Comparison of ENCODE assay signal across 19 mouse cellular contexts in the genomic region with DNA sequence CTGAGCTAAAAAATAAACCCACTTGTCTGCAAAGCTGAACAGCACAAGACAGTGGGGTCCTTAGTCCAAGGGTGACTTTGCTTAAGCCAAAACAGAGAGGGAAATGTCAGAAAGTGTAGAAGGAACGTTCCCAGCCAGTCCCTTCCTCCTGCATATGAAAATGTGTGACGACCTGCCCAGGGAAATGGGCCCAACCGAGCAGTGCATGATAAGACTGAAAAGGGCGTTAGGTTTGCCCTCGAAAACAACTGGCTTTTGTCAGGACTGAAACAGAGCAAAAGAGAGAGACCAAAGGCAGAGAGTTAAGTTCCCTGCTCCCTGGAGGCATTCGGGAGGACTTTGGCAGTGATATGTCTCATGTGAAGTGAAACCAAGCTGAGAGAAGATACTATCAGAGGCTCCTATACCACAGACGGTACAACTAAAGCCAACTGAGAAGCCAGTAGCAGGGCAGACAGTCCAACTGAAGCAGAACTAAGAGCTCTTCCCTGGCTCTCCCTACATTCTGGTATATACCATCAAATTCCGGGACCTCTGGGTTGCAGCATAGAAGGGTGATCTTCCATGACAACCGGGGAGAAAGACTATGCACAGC.
DNase-seq lines count a peak whose midpoint lies in the region; ATAC-seq and TF ChIP-seq lines count a peak whose summit lies in the region.
"Had no signal": no experiment of that assay in that cellular context is flagged by ENCODE, and none has a peak within 500 bp of the region (broad histone marks: within the 10 kb centered on the region; RNA-seq: fewer than 3 reads in every experiment).

No protein-coding gene starts in this region.

- H3K27ac ChIP-seq in heart, embryonic 10.5 days, result peak overlapping the region; percentile 81
- no peak overlapping the region for H3K27ac ChIP-seq in heart, adult 2 months
- 0 out of 2 replicates have a peak overlapping the region, but pooled peaks have one; percentile 13 for H3K27ac ChIP-seq in hindbrain, embryonic 10.5 days
- no peak overlapping the region for H3K27ac ChIP-seq in hindbrain, embryonic 16.5 days (ENCODE audit: low read depth, low read length)
- peak overlapping the region; percentile 87 for H3K27ac ChIP-seq in liver, embryonic 15.5 days (replicated peaks)
- no peak overlapping the region for H3K27ac ChIP-seq in midbrain, embryonic 15.5 days
- H3K27ac ChIP-seq: embryonic facial prominence, embryonic 12.5 days; hindbrain, embryonic 15.5 days; limb, embryonic 15.5 days had no signal

- no peak overlapping the region for H3K9ac ChIP-seq in heart, adult 2 months (ENCODE audit: low read depth, low read length)
- H3K9ac ChIP-seq in hindbrain, embryonic 16.5 days (ENCODE audit: low read depth, low read length), result no peak overlapping the region
- peak overlapping the region; percentile 10 for H3K9ac ChIP-seq in liver, embryonic 15.5 days
- H3K9ac ChIP-seq in midbrain, embryonic 15.5 days, result no peak overlapping the region
- H3K9ac ChIP-seq: embryonic facial prominence, embryonic 12.5 days; hindbrain, embryonic 15.5 days; limb, embryonic 15.5 days had no signal

- intact Hi-C loops in heart, adult 2 months (cut with DNase I), result no loop called here

- TF ChIP-seq CTCF in heart, adult 2 months (IDR thresholded peaks at IDR 0.05), result no peak

- DNase-seq in heart, embryonic 10.5 days (ENCODE audit: low spot score), result peak; percentile 72
- DNase-seq in heart, adult 2 months, result no peak
- no peak for DNase-seq in hindbrain, embryonic 10.5 days (ENCODE audit: low spot score)
- DNase-seq in cerebellum, postnatal 4 days (ENCODE audit: low spot score in 2 of 2), result no peak
- DNase-seq: adrenal gland, postnatal 36 days; cerebellum, adult 2 months; kidney, postnatal 36 days; midbrain, embryonic 14.5 days; thymus, postnatal 36 days had no signal

- H3K27me3 ChIP-seq in heart, embryonic 10.5 days (ENCODE audit: insufficient read depth, poor library complexity, severe bottlenecking), result no peaks in the 10 kb centered on the region
- H3K27me3 ChIP-seq in heart, adult 2 months (ENCODE audit: control insufficient read depth, insufficient read depth, low read length), result no peaks in the 10 kb centered on the region
- H3K27me3 ChIP-seq in hindbrain, embryonic 10.5 days (ENCODE audit: insufficient read depth, poor library complexity, severe bottlenecking), result no peaks in the 10 kb centered on the region
- no peaks in the 10 kb centered on the region for H3K27me3 ChIP-seq in hindbrain, embryonic 16.5 days (replicated peaks; ENCODE audit: control insufficient read depth, insufficient read depth, low read length)
- H3K27me3 ChIP-seq in liver, embryonic 15.5 days, result no peaks in the 10 kb centered on the region
- H3K27me3 ChIP-seq in midbrain, embryonic 15.5 days (replicated peaks), result no peaks in the 10 kb centered on the region
- H3K27me3 ChIP-seq: CH12.LX; hindbrain, embryonic 15.5 days; limb, embryonic 15.5 days had no signal

- H3K4me3 ChIP-seq in heart, embryonic 10.5 days, result no peak overlapping the region
- no peak overlapping the region for H3K4me3 ChIP-seq in heart, adult 2 months
- no peak overlapping the region for H3K4me3 ChIP-seq in hindbrain, embryonic 10.5 days
- no peak overlapping the region for H3K4me3 ChIP-seq in hindbrain, embryonic 16.5 days (ENCODE audit: low read length)
- H3K4me3 ChIP-seq in liver, embryonic 15.5 days (replicated peaks), result no peak overlapping the region
- H3K4me3 ChIP-seq in midbrain, embryonic 15.5 days, result no peak overlapping the region
- H3K4me3 ChIP-seq: embryonic facial prominence, embryonic 12.5 days; hindbrain, embryonic 15.5 days; limb, embryonic 15.5 days; myocyte had no signal

- WGBS in heart, embryonic 10.5 days, result 38% methylated on average over 9 of the region's 9 CpGs
- WGBS in heart, adult 2 months, result 57% methylated on average over 9 of the region's 9 CpGs
- WGBS in hindbrain, embryonic 10.5 days, result 78% methylated on average over 9 of the region's 9 CpGs
- 85% methylated on average over 9 of the region's 9 CpGs for WGBS in hindbrain, embryonic 16.5 days
- 21% methylated on average over 9 of the region's 9 CpGs for WGBS in liver, embryonic 15.5 days (ENCODE audit: insufficient replicate concordance)
- WGBS in midbrain, embryonic 15.5 days, result 85% methylated on average over 9 of the region's 9 CpGs

- no peak overlapping the region for H3K4me2 ChIP-seq in hindbrain, embryonic 16.5 days (ENCODE audit: low read length)
- peak overlapping the region; percentile 50 for H3K4me2 ChIP-seq in liver, embryonic 15.5 days
- H3K4me2 ChIP-seq in midbrain, embryonic 15.5 days, result no peak overlapping the region
- H3K4me2 ChIP-seq: embryonic facial prominence, embryonic 12.5 days; hindbrain, embryonic 15.5 days; limb, embryonic 15.5 days had no signal

- ATAC-seq in hindbrain, embryonic 16.5 days, result no peak
- peak; percentile 47 for ATAC-seq in liver, embryonic 15.5 days (ENCODE audit: insufficient read depth)
- ATAC-seq in midbrain, embryonic 15.5 days (replicated peaks), result no peak
- ATAC-seq: intestine, embryonic 16.5 days; lung, postnatal 0 days had no signal

- peaks cover 2% of the 10 kb centered on the region; the same call in 1 of the 2 replicates for H3K36me3 ChIP-seq in heart, embryonic 10.5 days
- H3K36me3 ChIP-seq in heart, adult 2 months (ENCODE audit: control insufficient read depth, insufficient read depth, low read length), result no peaks in the 10 kb centered on the region
- H3K36me3 ChIP-seq in hindbrain, embryonic 10.5 days, result no peaks in the 10 kb centered on the region
- no peaks in the 10 kb centered on the region for H3K36me3 ChIP-seq in hindbrain, embryonic 16.5 days (ENCODE audit: control insufficient read depth, insufficient read depth, low read length)
- H3K36me3 ChIP-seq in liver, embryonic 15.5 days (replicated peaks), result no peaks in the 10 kb centered on the region
- H3K36me3 ChIP-seq in midbrain, embryonic 15.5 days (replicated peaks), result no peaks in the 10 kb centered on the region
- H3K36me3 ChIP-seq: embryonic facial prominence, embryonic 12.5 days; hindbrain, embryonic 15.5 days; limb, embryonic 15.5 days had no signal

- no peak for TF ChIP-seq EP300 in heart, adult 2 months (IDR thresholded peaks at IDR 0.05; ENCODE audit: insufficient read depth, low read depth, low read length)

- peaks cover 42% of the 10 kb centered on the region for H3K4me1 ChIP-seq in heart, embryonic 10.5 days
- peaks cover 5% of the 10 kb centered on the region for H3K4me1 ChIP-seq in heart, adult 2 months (ENCODE audit: control insufficient read depth, insufficient read depth, low read length)
- no peaks in the 10 kb centered on the region; the same call in 1 of the 2 replicates for H3K4me1 ChIP-seq in hindbrain, embryonic 10.5 days (replicated peaks)
- no peaks in the 10 kb centered on the region for H3K4me1 ChIP-seq in hindbrain, embryonic 16.5 days (ENCODE audit: control insufficient read depth, insufficient read depth, low read depth, low read length)
- H3K4me1 ChIP-seq in liver, embryonic 15.5 days (replicated peaks), result peaks cover 48% of the 10 kb centered on the region
- H3K4me1 ChIP-seq in midbrain, embryonic 15.5 days, result no peaks in the 10 kb centered on the region
- H3K4me1 ChIP-seq: embryonic facial prominence, embryonic 12.5 days; hindbrain, embryonic 15.5 days; limb, embryonic 15.5 days had no signal

- no peak for TF ChIP-seq POLR2A in heart, adult 2 months (IDR thresholded peaks at IDR 0.05; ENCODE audit: insufficient read depth, low read depth, low read length)

- no peaks in the 10 kb centered on the region for H3K79me2 ChIP-seq in heart, adult 2 months (replicated peaks; ENCODE audit: control insufficient read depth, insufficient read depth, low read length)

- no peaks in the 10 kb centered on the region for H3K9me3 ChIP-seq in heart, embryonic 10.5 days
- H3K9me3 ChIP-seq in hindbrain, embryonic 10.5 days, result no peaks in the 10 kb centered on the region
- H3K9me3 ChIP-seq in hindbrain, embryonic 16.5 days (ENCODE audit: control insufficient read depth, low read length), result no peaks in the 10 kb centered on the region
- no peaks in the 10 kb centered on the region for H3K9me3 ChIP-seq in liver, embryonic 15.5 days (replicated peaks)
- H3K9me3 ChIP-seq in midbrain, embryonic 15.5 days, result no peaks in the 10 kb centered on the region
- H3K9me3 ChIP-seq: embryonic facial prominence, embryonic 12.5 days; hindbrain, embryonic 15.5 days; limb, embryonic 15.5 days had no signal

Comparison
In these comparisons a context has a peak if more than half of its experiments do, and no peak if none do; other contexts are left out.
1. H3K27ac ChIP-seq: peak in heart, embryonic 10.5 days (single experiment), hindbrain, embryonic 10.5 days (single experiment) and liver, embryonic 15.5 days (single experiment); none in heart, adult 2 months (single experiment), hindbrain, embryonic 16.5 days (single experiment) and midbrain, embryonic 15.5 days (single experiment).